Mouse (Mus musculus) heart, embryonic 15.5 days (tissue): ENCODE data around the gene Ddb2. TPM values are rescaled to one million over a fixed set of nuclear protein-coding genes. Genes with fewer than 3 reads are reported as not detected.
A peak's percentile ranks its signal among the peaks of the same experiment; 100 is the strongest.

Source experiments
- ATAC-seq: fragments of 200-750 bp; cut with Nextera tagmentation; replicated peaks from 2 replicates; pipeline ENCODE4 v1.8.0; 2017; ENCODE audit warnings: low read depth, moderate TSS enrichment; ENCODE audit not compliant: insufficient number of reproducible peaks, insufficient read depth, low FRiP score
- H3K27ac ChIP-seq: fragments of 300-500 bp; sonication (generic); 2 replicates; pipeline ENCODE4 v1.5.1; 2015; ENCODE audit warnings: mild to moderate bottlenecking, inconsistent platforms
- H3K27me3 ChIP-seq: fragments of 300-500 bp; sonication (generic); 2 replicates; pipeline ENCODE4 v1.6.1; 2015; ENCODE audit warnings: inconsistent platforms
- H3K36me3 ChIP-seq: fragments of 300-500 bp; sonication (generic); 2 replicates; pipeline ENCODE4 v1.6.1; 2015; ENCODE audit warnings: mild to moderate bottlenecking, inconsistent platforms
- H3K4me1 ChIP-seq: fragments of 300-500 bp; sonication (generic); replicated peaks from 2 replicates; pipeline ENCODE4 v1.6.1; 2015; ENCODE audit warnings: inconsistent platforms
- H3K4me2 ChIP-seq: fragments of 300-500 bp; sonication (generic); 2 replicates; pipeline ENCODE4 v1.6.1; 2015; ENCODE audit warnings: inconsistent platforms, mild to moderate bottlenecking, moderate library complexity
- H3K4me3 ChIP-seq: fragments of 300-500 bp; sonication (generic); 2 replicates; pipeline ENCODE4 v1.5.1; 2015; ENCODE audit warnings: mild to moderate bottlenecking, inconsistent platforms
- H3K9ac ChIP-seq: fragments of 300-500 bp; sonication (generic); 2 replicates; pipeline ENCODE4 v1.6.1; 2015; ENCODE audit warnings: mild to moderate bottlenecking, inconsistent platforms
- H3K9me3 ChIP-seq: fragments of 300-500 bp; sonication (generic); replicated peaks from 2 replicates; pipeline ENCODE4 v1.6.1; 2016; ENCODE audit warnings: inconsistent platforms
- WGBS: fragments of 180-500 bp; shearing (Covaris S2); methylation state at CpG from one replicate; pipeline ENCODE4 v1.1.7; 2015; ENCODE audit warnings: mixed read lengths; 5-methylcytosine and 5-hydroxymethylcytosine counted together
- polyA plus RNA-seq: library from polyadenylated mRNA; unstranded; fragments of >200 nt; fragmentation: Nextera tagmentation; extraction: Ambion mirVana; gene quantifications from 2 replicates; pipeline ENCODE4 v1.2.1, GENCODE M21; 2015

Gene Ddb2
- polyA plus RNA-seq, 1 experiment from 2014 or later: 8.4 TPM

DNA sequence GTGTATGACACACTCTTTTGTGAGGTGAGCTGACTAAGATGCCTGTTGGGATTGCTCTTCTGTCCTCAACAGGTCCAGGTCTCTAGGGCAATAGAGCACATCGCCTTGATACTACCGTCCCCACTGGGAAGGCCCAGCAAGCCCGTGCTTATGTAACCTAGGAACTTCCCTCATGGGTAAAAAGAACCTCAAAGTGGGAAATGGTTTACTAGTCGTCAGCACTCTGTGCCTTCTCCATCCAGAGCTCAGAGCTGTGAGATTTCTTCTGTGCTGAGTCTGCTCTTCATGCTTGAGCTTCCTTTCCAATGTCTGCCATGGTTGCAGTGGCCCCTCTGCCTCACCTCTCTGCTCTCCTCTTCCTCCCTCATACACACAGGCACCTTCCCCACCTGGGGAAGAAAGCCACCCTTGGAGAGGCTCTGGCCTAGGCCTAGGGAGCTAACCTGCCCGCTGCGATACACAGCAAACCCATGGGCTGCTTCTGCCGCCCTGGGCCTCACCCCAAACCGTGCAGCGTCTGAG, 30.5 kb downstream of the Ddb2 start:
- Histone ChIP-seq H3K27ac (no peak overlapping the region), H3K4me2 (no peak overlapping the region), H3K4me1 (peaks cover 15% of the 10 kb centered on the region), H3K36me3 (peaks cover 56% of the 10 kb centered on the region), H3K27me3 (no peaks in the 10 kb centered on the region), H3K9me3 (no peaks in the 10 kb centered on the region), H3K4me3 (no peak overlapping the region), H3K9ac (no peak overlapping the region)
- no peak for ATAC-seq
- 89% methylated on average over 9 of the region's 9 CpGs for WGBS

DNA sequence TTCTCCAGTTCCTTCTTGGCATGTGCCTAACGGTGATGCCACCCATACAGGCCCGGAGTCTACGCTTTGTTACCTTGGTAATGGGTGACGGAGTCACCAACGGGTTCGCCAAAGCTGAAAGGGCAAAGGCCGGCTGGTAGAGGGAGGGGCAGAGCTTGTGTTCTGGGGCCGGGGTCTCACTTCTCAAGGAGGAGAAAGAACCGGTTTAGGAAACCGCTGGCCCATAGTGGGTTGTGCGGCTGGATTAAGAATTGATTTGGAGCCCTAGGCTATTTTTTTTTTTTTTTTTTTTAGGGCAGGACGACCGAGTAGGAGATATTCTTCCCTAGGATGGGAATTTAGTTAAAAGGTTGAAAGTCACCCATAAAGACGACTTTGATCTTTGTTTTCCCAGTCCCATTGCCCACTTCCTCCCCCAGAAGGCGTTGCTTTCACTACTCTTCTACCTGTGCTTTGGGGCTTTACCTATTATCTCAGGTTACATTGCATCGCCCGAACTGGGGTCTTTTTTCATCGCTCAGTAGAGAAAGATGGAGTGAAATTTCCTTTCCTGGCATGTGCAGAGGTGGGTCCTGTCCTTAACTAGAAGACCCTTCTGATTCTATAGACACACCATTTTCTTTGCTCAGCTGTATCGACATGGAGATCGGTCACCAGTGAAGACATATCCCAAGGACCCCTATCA, 33.7 kb downstream of the Ddb2 start:
- Histone ChIP-seq H3K36me3 (peaks cover 27% of the 10 kb centered on the region), H3K4me2 (peak overlapping the region; percentile 61), H3K4me3 (peak overlapping the region; percentile 63), H3K9me3 (no peaks in the 10 kb centered on the region), H3K4me1 (peaks cover 15% of the 10 kb centered on the region), H3K27me3 (no peaks in the 10 kb centered on the region), H3K27ac (peak overlapping the region; percentile 96), H3K9ac (peak overlapping the region; percentile 71)
- 12% methylated on average over 20 of the region's 20 CpGs for WGBS
- no peak for ATAC-seq

DNA sequence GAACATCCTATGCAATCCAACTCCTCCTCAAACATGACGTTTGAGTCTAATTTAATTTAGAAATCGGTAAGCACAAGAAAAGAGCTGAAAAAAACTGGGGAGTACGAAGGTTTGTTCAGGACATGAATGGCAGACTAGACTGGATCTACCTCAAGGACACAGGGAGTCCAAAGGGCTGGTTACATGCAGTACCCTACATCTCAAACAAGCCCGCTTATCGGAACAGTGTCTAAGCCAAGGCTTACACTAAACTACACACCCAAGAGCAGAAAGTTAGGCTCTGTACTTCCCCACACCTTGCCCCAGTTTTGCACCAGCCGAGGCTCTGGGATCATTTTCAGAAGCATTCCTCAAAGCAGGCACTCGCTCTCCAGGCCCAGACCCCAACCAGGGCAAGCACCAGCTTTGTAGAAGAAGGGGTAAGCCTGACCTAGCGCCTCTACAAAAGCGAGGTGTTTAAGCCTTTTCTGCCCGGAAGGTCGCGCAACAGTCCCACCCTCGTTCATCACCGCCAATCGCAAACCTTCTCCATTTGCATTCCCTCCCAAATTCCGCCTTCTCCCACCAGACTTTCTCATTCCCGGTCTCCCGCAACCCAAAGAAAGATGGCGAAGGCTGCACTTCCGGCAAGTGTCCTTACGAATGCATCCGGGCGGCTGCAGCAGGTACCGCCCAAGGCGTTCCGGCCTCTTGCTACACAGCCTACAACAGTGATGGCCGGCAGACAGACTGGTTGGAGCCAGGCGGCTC, 34.4 kb downstream of the Ddb2 start, which contains the start of the genes Nr1h3 and Acp2:
Nr1h3 (minus strand) TSS at position 613 of the 750 bp plus-strand sequence.
Acp2 (plus strand) TSS at position 664 of the 750 bp plus-strand sequence.
- 3% methylated on average over 28 of the region's 28 CpGs for WGBS
- Histone ChIP-seq H3K4me1 (peaks cover 15% of the 10 kb centered on the region), H3K36me3 (peaks cover 20% of the 10 kb centered on the region; the same call in 1 of the 2 replicates), H3K4me2 (peak within 1 kb of the TSS; percentile 61), H3K9ac (peak within 1 kb of the TSS; percentile 71), H3K27ac (peak within 1 kb of the TSS; percentile 96), H3K27me3 (no peaks in the 10 kb centered on the region), H3K4me3 (peak within 1 kb of the TSS; percentile 63), H3K9me3 (no peaks in the 10 kb centered on the region)
- ATAC-seq: peak; percentile 89

DNA sequence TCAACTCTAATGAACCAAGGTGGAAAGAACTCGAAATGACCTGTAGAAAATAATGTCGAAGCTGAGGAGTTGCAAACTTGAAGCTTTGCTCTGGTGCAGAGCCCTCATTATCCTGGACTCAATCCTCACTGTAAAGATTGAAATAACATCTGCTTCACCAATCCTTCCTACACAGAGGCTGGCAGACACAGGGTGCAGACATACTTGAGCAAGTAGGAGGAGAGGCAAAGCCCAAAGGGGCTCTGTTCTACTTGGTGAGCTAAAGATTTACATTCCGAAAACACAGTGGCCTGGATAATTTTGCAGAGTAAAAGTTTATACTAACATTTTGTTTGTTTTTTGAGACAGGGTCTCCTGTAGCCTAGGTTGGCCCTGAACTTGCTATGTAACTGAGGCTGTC, 37.9 kb downstream of the Ddb2 start:
- Histone ChIP-seq H3K36me3 (no peaks in the 10 kb centered on the region), H3K27me3 (no peaks in the 10 kb centered on the region), H3K9me3 (no peaks in the 10 kb centered on the region), H3K4me3 (no peak overlapping the region), H3K27ac (no peak overlapping the region), H3K4me1 (peaks cover 26% of the 10 kb centered on the region), H3K9ac (no peak overlapping the region), H3K4me2 (no peak overlapping the region)
- 87% methylated on average over 3 of the region's 3 CpGs for WGBS
- ATAC-seq: no peak

DNA sequence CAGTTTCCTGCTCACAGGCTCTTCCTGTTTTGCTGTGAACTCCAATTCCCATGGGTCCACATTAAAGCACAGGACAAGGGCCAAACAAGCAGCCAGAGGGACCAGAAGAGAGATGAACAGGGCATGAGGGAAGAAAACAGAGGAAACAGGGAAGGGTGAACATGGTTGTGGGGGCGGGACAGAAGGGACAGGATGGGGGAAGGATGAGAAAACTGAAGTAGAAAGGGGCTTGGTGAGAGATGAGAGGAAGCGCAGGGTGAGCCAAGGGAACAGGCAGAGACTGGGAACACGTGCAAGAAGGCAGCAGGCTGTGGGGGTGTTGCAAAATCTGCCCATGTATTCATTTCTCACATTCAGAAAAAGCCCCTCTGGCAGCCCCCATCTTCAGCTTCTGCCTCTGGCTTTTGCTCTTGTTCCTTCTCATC, 40.2 kb downstream of the Ddb2 start:
- Histone ChIP-seq H3K4me2 (no peak overlapping the region), H3K36me3 (no peaks in the 10 kb centered on the region), H3K27ac (no peak overlapping the region; the same call in 1 of the 2 replicates), H3K9me3 (no peaks in the 10 kb centered on the region), H3K4me3 (no peak overlapping the region), H3K9ac (no peak overlapping the region), H3K27me3 (no peaks in the 10 kb centered on the region; the same call in 1 of the 2 replicates), H3K4me1 (peaks cover 14% of the 10 kb centered on the region)
- WGBS: 47% methylated on average over 3 of the region's 3 CpGs
- ATAC-seq: no peak

DNA sequence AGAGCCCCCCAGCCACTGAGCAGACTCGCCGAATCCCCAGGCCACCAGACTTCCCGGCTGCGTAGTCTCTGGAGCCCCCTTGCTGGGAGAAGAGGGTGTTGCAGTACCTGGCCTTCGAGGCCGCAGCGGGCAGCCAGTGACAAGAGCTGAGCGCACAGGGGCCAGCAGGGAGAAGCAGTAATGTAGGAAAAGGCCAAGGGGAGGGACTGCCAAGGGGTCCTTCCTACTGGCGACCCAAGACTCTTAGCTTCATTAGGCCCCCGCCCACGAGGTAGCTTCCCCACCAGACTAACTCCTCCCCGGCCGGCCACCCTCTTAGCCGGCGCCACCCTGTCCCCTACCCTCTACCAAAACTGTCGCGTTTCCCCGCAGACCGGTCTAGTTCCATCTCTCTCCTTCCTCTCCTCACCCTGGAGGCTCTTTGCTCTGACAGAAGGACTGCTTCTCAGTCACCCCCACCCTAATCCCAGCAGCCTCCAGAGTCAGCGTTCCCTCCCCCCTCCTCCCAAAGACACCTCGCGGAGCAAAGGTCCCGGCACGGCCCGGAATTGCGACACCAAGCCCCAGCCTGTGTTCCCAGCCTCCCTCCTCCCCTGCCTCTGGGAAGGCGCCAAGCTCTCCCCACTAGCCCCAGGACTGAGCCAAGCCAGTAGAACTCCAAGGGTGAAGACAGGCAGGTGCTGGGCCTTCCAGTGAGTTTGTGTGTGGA, 42.0 kb downstream of the Ddb2 start:
- Histone ChIP-seq H3K4me1 (peaks cover 13% of the 10 kb centered on the region), H3K36me3 (no peaks in the 10 kb centered on the region), H3K4me3 (peak overlapping the region; percentile 46), H3K27me3 (no peaks in the 10 kb centered on the region; the same call in 1 of the 2 replicates), H3K9ac (peak overlapping the region; percentile 59), H3K27ac (peak overlapping the region; percentile 70), H3K9me3 (no peaks in the 10 kb centered on the region), H3K4me2 (peak overlapping the region; percentile 82)
- peak; percentile 83 for ATAC-seq
- under 1% methylated on average over 27 of the region's 27 CpGs for WGBS

DNA sequence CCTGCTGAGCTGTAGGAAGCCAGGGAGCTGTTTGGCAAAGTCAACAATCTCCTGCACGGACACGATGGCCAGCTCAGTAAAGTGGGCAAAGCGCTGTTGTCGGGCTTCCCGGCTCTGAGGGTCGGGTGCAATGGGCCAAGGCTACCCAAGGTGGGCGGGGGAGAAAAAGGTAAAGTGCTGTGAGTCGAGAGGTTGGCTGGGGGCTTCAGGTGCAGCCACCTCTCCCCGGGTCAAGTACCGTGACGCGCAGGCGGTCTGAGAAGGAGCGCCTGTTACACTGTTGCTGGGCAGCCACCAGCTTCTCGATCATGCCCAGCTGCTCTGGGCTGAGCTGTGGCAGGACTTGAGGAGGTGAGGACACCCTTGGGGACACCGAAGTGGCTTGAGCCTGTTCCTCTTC, 46.3 kb downstream of the Ddb2 start:
- WGBS: 78% methylated on average over 16 of the region's 16 CpGs
- Histone ChIP-seq H3K9me3 (no peaks in the 10 kb centered on the region), H3K4me1 (peaks cover 13% of the 10 kb centered on the region), H3K36me3 (no peaks in the 10 kb centered on the region), H3K4me2 (no peak overlapping the region), H3K27me3 (no peaks in the 10 kb centered on the region; the same call in 1 of the 2 replicates), H3K9ac (no peak overlapping the region), H3K4me3 (no peak overlapping the region), H3K27ac (no peak overlapping the region)
- ATAC-seq: no peak

DNA sequence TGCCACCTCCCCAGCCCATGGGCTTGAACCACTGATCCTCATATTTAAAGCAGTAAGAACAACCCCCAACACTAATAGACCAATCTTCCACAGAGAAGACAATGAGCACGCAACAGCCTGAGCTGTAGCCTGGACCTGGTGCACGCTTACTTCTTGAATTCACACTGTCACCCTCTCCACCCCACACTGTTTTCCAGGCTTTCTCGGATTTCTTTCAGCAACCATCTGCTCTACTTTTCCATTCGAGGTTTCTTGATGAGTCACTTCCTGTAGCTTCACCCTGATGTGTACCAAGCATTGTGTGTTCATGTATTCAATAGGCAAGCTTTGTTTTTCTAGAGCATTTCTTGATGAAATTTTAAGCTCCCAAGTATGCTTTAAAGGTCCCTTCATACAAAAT, 49.4 kb downstream of the Ddb2 start:
- WGBS: 55% methylated on average over 4 of the region's 4 CpGs
- no peak overlapping the region for H3K4me2 ChIP-seq
- no peak overlapping the region for H3K9ac ChIP-seq
- no peaks in the 10 kb centered on the region; the same call in 1 of the 2 replicates for H3K27me3 ChIP-seq
- H3K9me3 ChIP-seq: no peaks in the 10 kb centered on the region
- no peak overlapping the region for H3K4me3 ChIP-seq
- H3K36me3 ChIP-seq: no peaks in the 10 kb centered on the region
- ATAC-seq: no peak
- 0 out of 2 replicates have a peak, but pooled peaks cover 3% of the 10 kb centered on the region for H3K4me1 ChIP-seq
- H3K27ac ChIP-seq: no peak overlapping the region

DNA sequence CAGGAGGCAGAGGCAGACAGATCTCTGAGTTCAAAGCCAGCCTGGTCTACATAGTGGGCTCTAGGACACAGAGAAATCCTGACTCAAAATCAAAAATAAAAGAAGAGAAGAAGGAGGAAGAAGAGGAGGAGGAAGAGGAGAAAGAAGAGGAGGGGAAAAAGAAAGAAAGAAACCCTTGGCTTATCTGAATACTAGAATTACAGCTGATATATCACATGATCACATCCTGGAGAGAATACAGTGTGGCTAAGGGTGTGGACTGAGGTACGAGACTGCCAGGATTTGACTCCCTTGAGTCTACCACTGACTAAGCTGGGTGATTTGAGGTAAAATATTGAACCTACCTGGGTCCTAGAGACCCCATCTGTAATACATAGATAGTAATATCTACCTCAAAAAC, 50.6 kb downstream of the Ddb2 start:
- peaks cover 11% of the 10 kb centered on the region for H3K4me1 ChIP-seq
- no peak overlapping the region for H3K27ac ChIP-seq
- H3K36me3 ChIP-seq: no peaks in the 10 kb centered on the region
- no peaks in the 10 kb centered on the region for H3K27me3 ChIP-seq
- 56% methylated on average over 1 of the region's 1 CpGs for WGBS
- H3K4me2 ChIP-seq: no peak overlapping the region
- H3K9ac ChIP-seq: no peak overlapping the region
- no peak overlapping the region for H3K4me3 ChIP-seq
- H3K9me3 ChIP-seq: no peaks in the 10 kb centered on the region
- ATAC-seq: no peak

DNA sequence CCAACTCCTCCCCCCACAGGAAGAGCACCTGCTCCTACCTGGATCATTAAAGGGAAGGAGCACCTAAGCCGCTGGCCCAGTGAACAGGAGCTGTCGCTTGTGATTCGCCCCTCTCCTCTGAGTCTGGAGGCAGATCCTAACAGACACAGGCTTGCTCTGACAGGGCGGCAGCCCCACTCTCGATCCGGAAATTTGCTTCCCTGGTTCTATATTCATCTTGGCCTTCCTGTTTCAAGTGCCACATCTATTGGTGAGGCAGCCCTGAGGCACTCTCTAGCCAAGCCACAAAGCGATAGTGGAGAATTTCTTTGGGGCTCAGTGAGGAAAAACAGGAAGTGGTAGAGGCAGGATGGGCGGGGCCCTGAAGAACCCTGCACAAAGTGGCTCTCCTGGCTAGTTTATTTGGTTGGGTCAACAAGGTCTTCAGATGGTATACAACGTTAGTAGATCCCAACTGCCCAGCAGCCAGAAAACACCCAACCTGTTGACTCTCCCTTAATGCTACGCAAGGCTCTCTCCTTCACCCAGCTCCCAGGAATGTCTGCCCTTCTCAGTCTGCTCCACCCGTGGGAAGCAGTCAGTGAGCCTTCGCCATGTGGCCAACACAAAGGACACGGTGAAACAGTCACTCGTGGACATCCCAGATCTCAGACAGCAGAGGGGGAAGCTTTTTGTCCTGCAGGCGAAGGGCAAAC, 52.9 kb downstream of the Ddb2 start, which contains the start of gene Madd:
Madd (minus strand) TSS at position 127 of the 695 bp plus-strand sequence.
- H3K9me3 ChIP-seq: no peaks in the 10 kb centered on the region
- H3K9ac ChIP-seq: peak within 1 kb of the TSS; percentile 60
- H3K4me2 ChIP-seq: peak within 1 kb of the TSS; percentile 97
- H3K27me3 ChIP-seq: no peaks in the 10 kb centered on the region
- H3K27ac ChIP-seq: peak within 1 kb of the TSS; percentile 32
- no peaks in the 10 kb centered on the region for H3K36me3 ChIP-seq
- 56% methylated on average over 15 of the region's 15 CpGs for WGBS
- ATAC-seq: no peak
- peak within 1 kb of the TSS; percentile 83 for H3K4me3 ChIP-seq
- H3K4me1 ChIP-seq: peaks cover 11% of the 10 kb centered on the region
